Mouse (Mus musculus): ENCODE data around the gene Rpl22l1. TPM values are rescaled to one million over a fixed set of nuclear protein-coding genes. Genes with fewer than 3 reads are reported as not detected.

Gene Rpl22l1
- polyA plus RNA-seq, 1 experiment = 231 TPM

- TF ChIP-seq SRF (IDR thresholded peaks at IDR 0.05; ENCODE audit: control insufficient read depth, insufficient read length, low read depth) (no peak), MAX (IDR thresholded peaks at IDR 0.05; ENCODE audit: low read depth) (no peak), POLR2AphosphoS2 (IDR thresholded peaks at IDR 0.05; ENCODE audit: insufficient read length, low read depth) (no peak), CEBPB (IDR thresholded peaks at IDR 0.05; ENCODE audit: insufficient read depth, poor library complexity, severe bottlenecking) (no peak), MYOD1 (IDR thresholded peaks at IDR 0.05; ENCODE audit: control insufficient read depth in 1 of 3, insufficient read length in 2 of 3, low read depth in 2 of 3) (no peak), MYOG (IDR thresholded peaks at IDR 0.05; ENCODE audit: control insufficient read depth in 1 of 3, insufficient read depth in 1 of 3, insufficient read length in 2 of 3, low read depth in 2 of 3) (no peak), POLR2A (IDR thresholded peaks at IDR 0.05; ENCODE audit: insufficient read length, low read depth) (no peak), E2F4 (IDR thresholded peaks at IDR 0.05; ENCODE audit: insufficient read depth) (no peak), TCF12 (IDR thresholded peaks at IDR 0.05; ENCODE audit: insufficient read depth, poor library complexity, severe bottlenecking) (no peak), USF1 (IDR thresholded peaks at IDR 0.05; ENCODE audit: low read depth) (no peak), TCF3 (IDR thresholded peaks at IDR 0.05; ENCODE audit: insufficient read length, low read depth) (no peak), REST (IDR thresholded peaks at IDR 0.05; ENCODE audit: insufficient read depth, insufficient read length) (no peak)
- Histone ChIP-seq H3K4me2 (ENCODE audit: low read depth) (no peak overlapping the region), H3K36me3 (ENCODE audit: control insufficient read depth, insufficient read depth) (peaks cover 25% of the 10 kb centered on the region), H3ac (ENCODE audit: control insufficient read depth, insufficient read length) (no peak overlapping the region), H3K4me3 (no peak overlapping the region), H3K27me3 (ENCODE audit: control insufficient read depth, insufficient read depth, insufficient read length) (no peaks in the 10 kb centered on the region), H3K79me2 (ENCODE audit: control insufficient read depth, insufficient read depth) (peaks cover 22% of the 10 kb centered on the region)
These were observed 2.9 kb downstream of the Rpl22l1 start for GRCm38 (mm10) chr3:28808039-28808643.

- TF ChIP-seq MYOD1 (IDR thresholded peaks at IDR 0.05; ENCODE audit: control insufficient read depth in 1 of 3, insufficient read length in 2 of 3, low read depth in 2 of 3) (no peak), SRF (IDR thresholded peaks at IDR 0.05; ENCODE audit: control insufficient read depth, insufficient read length, low read depth) (no peak), TCF12 (IDR thresholded peaks at IDR 0.05; ENCODE audit: insufficient read depth, poor library complexity, severe bottlenecking) (no peak), MAX (IDR thresholded peaks at IDR 0.05; ENCODE audit: low read depth) (no peak), REST (IDR thresholded peaks at IDR 0.05; ENCODE audit: insufficient read depth, insufficient read length) (no peak), POLR2AphosphoS2 (IDR thresholded peaks at IDR 0.05; ENCODE audit: insufficient read length, low read depth) (no peak), CEBPB (IDR thresholded peaks at IDR 0.05; ENCODE audit: insufficient read depth, poor library complexity, severe bottlenecking) (no peak), E2F4 (IDR thresholded peaks at IDR 0.05; ENCODE audit: insufficient read depth) (no peak), POLR2A (IDR thresholded peaks at IDR 0.05; ENCODE audit: insufficient read length, low read depth) (no peak), TCF3 (IDR thresholded peaks at IDR 0.05; ENCODE audit: insufficient read length, low read depth) (no peak), MYOG (IDR thresholded peaks at IDR 0.05; ENCODE audit: control insufficient read depth in 1 of 3, insufficient read depth in 1 of 3, insufficient read length in 2 of 3, low read depth in 2 of 3) (no peak), USF1 (IDR thresholded peaks at IDR 0.05; ENCODE audit: low read depth) (no peak)
- no peak overlapping the region for H3K4me2 ChIP-seq (ENCODE audit: low read depth)
- no peak overlapping the region for H3K4me3 ChIP-seq
- peaks cover 24% of the 10 kb centered on the region for H3K36me3 ChIP-seq (ENCODE audit: control insufficient read depth, insufficient read depth)
- H3K27me3 ChIP-seq (ENCODE audit: control insufficient read depth, insufficient read depth, insufficient read length) = no peaks in the 10 kb centered on the region
- H3K79me2 ChIP-seq (ENCODE audit: control insufficient read depth, insufficient read depth) = peaks cover 11% of the 10 kb centered on the region
- H3ac ChIP-seq (ENCODE audit: control insufficient read depth, insufficient read length) = no peak overlapping the region
These were observed 6.2 kb downstream of the Rpl22l1 start for GRCm38 (mm10) chr3:28811441-28811840.

GRCm38 (mm10) chr3:28814361-28814760 is 9.1 kb downstream of the Rpl22l1 start:
- H3ac ChIP-seq (ENCODE audit: control insufficient read depth, insufficient read length) = no peak overlapping the region
- H3K36me3 ChIP-seq (ENCODE audit: control insufficient read depth, insufficient read depth) = peaks cover 4% of the 10 kb centered on the region
- H3K27me3 ChIP-seq (ENCODE audit: control insufficient read depth, insufficient read depth, insufficient read length) = no peaks in the 10 kb centered on the region
- TF ChIP-seq CEBPB (IDR thresholded peaks at IDR 0.05; ENCODE audit: insufficient read depth, poor library complexity, severe bottlenecking) = no peak
- no peak for TF ChIP-seq REST (IDR thresholded peaks at IDR 0.05; ENCODE audit: insufficient read depth, insufficient read length)
- TF ChIP-seq TCF12 (IDR thresholded peaks at IDR 0.05; ENCODE audit: insufficient read depth, poor library complexity, severe bottlenecking) = no peak
- TF ChIP-seq POLR2A (IDR thresholded peaks at IDR 0.05; ENCODE audit: insufficient read length, low read depth) = no peak
- no peak for TF ChIP-seq MAX (IDR thresholded peaks at IDR 0.05; ENCODE audit: low read depth)
- no peak for TF ChIP-seq TCF3 (IDR thresholded peaks at IDR 0.05; ENCODE audit: insufficient read length, low read depth)
- no peak for TF ChIP-seq USF1 (IDR thresholded peaks at IDR 0.05; ENCODE audit: low read depth)
- TF ChIP-seq E2F4 (IDR thresholded peaks at IDR 0.05; ENCODE audit: insufficient read depth) = no peak
- TF ChIP-seq MYOD1 (IDR thresholded peaks at IDR 0.05; ENCODE audit: control insufficient read depth in 1 of 3, insufficient read length in 2 of 3, low read depth in 2 of 3) = no peak
- TF ChIP-seq SRF (IDR thresholded peaks at IDR 0.05; ENCODE audit: control insufficient read depth, insufficient read length, low read depth) = no peak
- TF ChIP-seq POLR2AphosphoS2 (IDR thresholded peaks at IDR 0.05; ENCODE audit: insufficient read length, low read depth) = no peak
- no peak overlapping the region for H3K4me2 ChIP-seq (ENCODE audit: low read depth)
- no peaks in the 10 kb centered on the region for H3K79me2 ChIP-seq (ENCODE audit: control insufficient read depth, insufficient read depth)
- no peak overlapping the region for H3K4me3 ChIP-seq

GRCm38 (mm10) chr3:28816010-28816540 is 10.8 kb downstream of the Rpl22l1 start:
- Histone ChIP-seq H3K36me3 (ENCODE audit: control insufficient read depth, insufficient read depth) (no peaks in the 10 kb centered on the region), H3K4me2 (ENCODE audit: low read depth) (no peak overlapping the region), H3ac (ENCODE audit: control insufficient read depth, insufficient read length) (no peak overlapping the region), H3K4me3 (no peak overlapping the region), H3K79me2 (ENCODE audit: control insufficient read depth, insufficient read depth) (no peaks in the 10 kb centered on the region), H3K27me3 (ENCODE audit: control insufficient read depth, insufficient read depth, insufficient read length) (no peaks in the 10 kb centered on the region)
- TF ChIP-seq SRF (IDR thresholded peaks at IDR 0.05; ENCODE audit: control insufficient read depth, insufficient read length, low read depth) = no peak
- TF ChIP-seq USF1 (IDR thresholded peaks at IDR 0.05; ENCODE audit: low read depth) = no peak
- TF ChIP-seq MYOD1 (IDR thresholded peaks at IDR 0.05; ENCODE audit: control insufficient read depth in 1 of 3, insufficient read length in 2 of 3, low read depth in 2 of 3) = no peak
- no peak for TF ChIP-seq REST (IDR thresholded peaks at IDR 0.05; ENCODE audit: insufficient read depth, insufficient read length)
- no peak for TF ChIP-seq TCF3 (IDR thresholded peaks at IDR 0.05; ENCODE audit: insufficient read length, low read depth)
- no peak for TF ChIP-seq POLR2AphosphoS2 (IDR thresholded peaks at IDR 0.05; ENCODE audit: insufficient read length, low read depth)
- no peak for TF ChIP-seq TCF12 (IDR thresholded peaks at IDR 0.05; ENCODE audit: insufficient read depth, poor library complexity, severe bottlenecking)
- TF ChIP-seq MAX (IDR thresholded peaks at IDR 0.05; ENCODE audit: low read depth) = no peak

Data from myocyte (in vitro differentiated cells).